Mouse (Mus musculus) brain, embryonic 14.5 days (tissue): ENCODE results near the gene Ccdc9b. TPM values are rescaled to one million over a fixed set of nuclear protein-coding genes. Genes with fewer than 3 reads are reported as not detected.
A peak's percentile ranks its signal among the peaks of the same experiment; 100 is the strongest.

Experiments used
- DNase-seq: peaks from one replicate; pipeline ENCODE4 v3.0.0-alpha.2; 2011; ENCODE audit warnings: low read depth
- CTCF ChIP-seq: fragments of 200-500 bp; IDR thresholded peaks from 2 replicates; pipeline ENCODE4 v1.5.1; 2012; ENCODE audit warnings: inconsistent platforms, mild to moderate bottlenecking, moderate library complexity, borderline replicate concordance; ENCODE audit not compliant: insufficient read depth, insufficient read length; ENCODE audit errors: extremely low read depth
- POLR2A ChIP-seq: fragments of 200-500 bp; IDR thresholded peaks from 2 replicates; pipeline ENCODE4 v1.6.1; 2012; ENCODE audit warnings: mild to moderate bottlenecking, inconsistent platforms, borderline replicate concordance; ENCODE audit not compliant: poor library complexity, insufficient read depth, insufficient read length, severe bottlenecking; ENCODE audit errors: extremely low read depth
- polyA plus RNA-seq: library from polyadenylated mRNA; depleted of rRNA; stranded (reverse); fragments of >200 nt; gene quantifications from 2 replicates; pipeline ENCODE4 v1.2.3, GENCODE M21; 2012; rRNA removed

Ccdc9b gene
- polyA plus RNA-seq, 1 experiment, result 2.3 TPM

DNA sequence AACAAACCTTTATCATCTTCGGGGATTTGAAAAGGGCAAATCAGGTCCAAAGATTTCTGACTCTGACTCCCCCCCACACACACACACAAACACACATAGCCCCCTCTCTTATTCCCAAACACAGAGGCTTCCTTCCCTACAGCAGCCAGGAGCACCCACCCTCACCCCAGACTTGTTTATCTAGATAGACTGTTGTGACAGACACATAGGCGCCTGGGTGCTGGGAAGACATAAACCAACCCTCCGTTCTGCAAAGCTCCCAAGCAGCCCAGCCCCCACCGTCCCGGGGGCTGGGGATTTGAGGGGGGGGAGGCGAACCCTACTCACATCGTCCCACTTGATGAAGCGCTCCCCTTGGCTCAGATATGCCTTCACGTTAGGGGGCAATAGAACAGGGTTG is 34.5 kb downstream of the Ccdc9b start:
- DNase-seq, result no peak
- TF ChIP-seq CTCF (no peak), POLR2A (no peak)

DNA sequence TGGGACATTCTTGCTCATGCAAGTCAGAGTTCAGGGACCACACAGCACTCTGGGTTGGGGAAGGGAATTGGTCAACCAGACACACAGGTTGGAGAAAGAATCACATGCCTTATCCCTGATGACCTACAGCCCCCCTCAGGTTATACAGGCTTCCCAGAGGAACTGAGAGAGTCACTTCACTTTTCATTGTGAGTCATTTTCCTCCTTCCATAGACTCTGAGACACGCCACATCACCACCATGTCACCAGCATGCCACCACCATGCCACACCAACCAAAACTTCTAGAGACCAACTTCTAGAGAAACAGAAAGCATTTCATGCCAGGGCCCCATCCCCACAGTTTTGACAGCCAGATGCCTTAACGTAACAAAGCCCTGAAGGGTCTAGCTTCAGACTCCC is 35.6 kb downstream of the Ccdc9b start:
- TF ChIP-seq CTCF (no peak), POLR2A (no peak)
- no peak for DNase-seq

DNA sequence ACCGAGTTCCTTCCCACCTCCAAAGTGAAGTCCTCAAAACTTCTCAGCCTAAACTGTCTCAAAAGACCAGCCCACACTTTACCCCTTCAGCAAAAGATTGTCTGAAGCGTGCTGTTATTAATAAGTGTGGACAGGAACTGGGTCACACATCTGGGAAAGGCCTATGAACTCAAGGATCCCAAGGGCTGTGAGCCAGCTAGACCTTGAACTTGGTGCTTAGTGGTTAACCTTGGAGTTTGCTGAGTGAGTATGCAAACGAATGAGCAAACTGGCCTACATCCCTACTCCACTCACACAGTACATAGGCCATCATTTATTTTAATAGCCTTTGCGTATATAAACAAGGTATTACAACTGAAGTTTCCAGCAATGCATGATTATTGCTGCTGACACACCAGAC is 37.0 kb downstream of the Ccdc9b start:
- no peak for TF ChIP-seq CTCF
- no peak for TF ChIP-seq POLR2A
- no peak for DNase-seq

DNA sequence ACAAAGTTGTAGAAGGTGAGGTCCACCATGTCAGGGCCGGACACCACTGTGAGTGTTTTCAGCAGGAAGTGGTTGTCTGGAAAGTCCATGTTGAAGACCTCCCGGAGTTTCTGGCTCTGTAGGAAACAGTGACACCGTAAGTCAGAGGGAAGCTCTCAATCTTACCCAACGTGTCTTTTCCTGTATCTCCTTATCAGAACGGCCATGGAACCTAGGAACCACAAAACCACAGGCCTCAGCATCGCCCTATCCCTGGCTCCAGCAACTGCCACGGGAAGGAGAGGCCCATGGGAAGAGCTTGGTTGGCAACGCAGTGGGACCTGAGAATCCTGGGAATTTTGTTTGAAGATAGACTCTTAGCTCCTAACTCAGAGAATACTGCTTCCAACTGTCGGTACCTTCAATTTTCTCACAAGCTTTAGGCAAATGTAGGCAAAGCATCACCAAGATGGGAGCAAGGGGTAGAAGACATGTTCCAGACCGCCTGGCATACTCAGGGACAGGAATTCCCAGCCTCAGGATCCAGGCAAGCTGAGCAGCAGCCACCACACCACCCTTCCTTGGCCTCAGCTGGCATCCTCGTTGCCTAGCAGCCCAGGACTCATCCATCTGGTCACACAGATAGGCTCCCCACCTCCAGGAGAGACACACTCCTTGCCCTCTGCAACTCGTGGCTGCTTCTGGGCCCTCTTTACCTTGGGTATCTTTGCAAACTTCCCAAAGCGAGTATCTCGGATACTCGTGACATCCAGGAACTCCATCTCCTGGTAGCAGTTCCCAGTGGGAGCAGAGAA is 38.6 kb downstream of the Ccdc9b start:
- TF ChIP-seq CTCF, result no peak
- DNase-seq, result no peak

DNA sequence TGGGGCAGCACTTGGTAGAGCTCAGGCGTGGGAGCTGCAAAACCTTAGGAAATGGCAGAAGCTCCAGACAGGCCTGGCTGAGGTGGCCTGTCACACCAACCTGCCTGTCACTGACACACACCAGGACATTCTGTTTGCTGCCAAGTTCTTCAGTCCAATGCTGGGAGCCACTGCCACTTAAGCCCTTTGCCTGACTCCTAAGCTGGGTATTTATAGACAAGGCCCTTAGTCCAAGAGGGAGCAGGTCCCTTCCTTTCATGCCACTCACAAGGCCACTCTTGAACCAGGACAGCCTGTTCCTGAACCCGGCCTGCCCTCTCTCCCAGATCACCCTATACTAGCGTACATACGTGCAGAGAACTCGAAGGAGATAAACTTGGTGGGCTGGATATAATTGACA is 45.8 kb downstream of the Ccdc9b start:
- no peak for DNase-seq
- TF ChIP-seq POLR2A, result no peak
- TF ChIP-seq CTCF, result no peak

DNA sequence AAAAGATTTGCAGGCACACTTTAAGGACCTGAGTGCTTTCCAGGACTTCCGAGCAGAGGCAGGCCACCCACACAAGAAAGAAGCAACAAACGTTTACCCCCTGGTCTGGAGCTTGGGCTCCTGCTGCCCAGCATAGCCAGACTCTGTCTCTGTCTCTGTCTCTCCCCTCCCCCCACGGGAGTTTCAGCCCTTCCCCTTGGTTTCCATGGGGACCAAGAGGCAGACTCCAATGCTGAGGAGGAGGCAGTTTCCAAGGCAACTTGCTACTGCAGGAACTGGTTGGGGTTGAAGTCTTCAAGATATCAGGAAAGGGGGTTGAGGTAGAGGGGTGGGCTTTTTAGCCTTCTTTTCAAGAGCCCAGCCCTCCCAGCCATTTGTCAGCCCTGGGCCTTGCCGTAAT is 48.2 kb downstream of the Ccdc9b start:
- TF ChIP-seq CTCF (no peak), POLR2A (no peak)
- DNase-seq, result peak; percentile 88

DNA sequence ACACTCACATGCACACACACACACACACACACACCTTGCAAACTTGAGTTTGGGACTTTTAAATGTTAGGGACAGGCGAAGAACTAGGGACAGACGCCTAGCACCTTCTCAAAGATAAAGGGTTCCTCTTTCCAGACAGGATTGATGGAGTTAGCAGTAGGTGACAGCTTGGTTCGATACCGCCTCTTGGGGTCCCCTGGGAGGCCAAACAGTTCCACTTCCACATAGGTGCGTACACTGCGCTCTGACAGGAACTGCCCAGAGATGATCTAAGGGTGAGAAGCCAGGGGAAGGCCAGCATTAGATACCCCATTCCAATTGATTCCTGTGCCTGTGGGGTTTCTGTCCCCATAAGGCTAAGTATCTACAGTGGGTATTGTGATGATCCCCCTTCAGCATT is 48.8 kb downstream of the Ccdc9b start:
- no peak for DNase-seq
- TF ChIP-seq POLR2A (no peak), CTCF (no peak)

DNA sequence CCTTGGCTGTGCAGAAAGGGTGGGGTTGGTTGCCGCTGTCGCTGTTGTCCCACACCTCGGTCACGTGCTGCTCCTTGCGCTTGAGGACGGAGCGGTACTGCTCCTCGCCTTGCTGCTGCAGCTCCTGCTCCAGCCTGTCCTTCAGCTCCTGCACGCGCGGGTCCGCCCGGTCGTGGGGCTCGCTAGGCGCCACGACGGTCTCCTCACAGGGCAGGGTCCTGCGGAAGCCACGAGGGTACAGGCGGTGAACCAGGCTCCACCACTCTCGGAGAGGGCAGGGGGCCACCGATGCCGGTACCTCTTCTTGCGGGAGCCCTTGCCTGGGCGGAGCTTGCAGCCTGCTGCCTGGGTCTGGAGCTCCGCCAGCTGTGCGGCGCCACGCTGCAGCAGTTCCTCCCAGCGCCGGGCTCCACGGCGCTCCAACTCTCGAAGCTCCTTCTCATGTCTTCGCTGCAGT is 51.4 kb downstream of the Ccdc9b start:
- peak; percentile 87 for DNase-seq
- no peak for TF ChIP-seq CTCF
- no peak for TF ChIP-seq POLR2A

DNA sequence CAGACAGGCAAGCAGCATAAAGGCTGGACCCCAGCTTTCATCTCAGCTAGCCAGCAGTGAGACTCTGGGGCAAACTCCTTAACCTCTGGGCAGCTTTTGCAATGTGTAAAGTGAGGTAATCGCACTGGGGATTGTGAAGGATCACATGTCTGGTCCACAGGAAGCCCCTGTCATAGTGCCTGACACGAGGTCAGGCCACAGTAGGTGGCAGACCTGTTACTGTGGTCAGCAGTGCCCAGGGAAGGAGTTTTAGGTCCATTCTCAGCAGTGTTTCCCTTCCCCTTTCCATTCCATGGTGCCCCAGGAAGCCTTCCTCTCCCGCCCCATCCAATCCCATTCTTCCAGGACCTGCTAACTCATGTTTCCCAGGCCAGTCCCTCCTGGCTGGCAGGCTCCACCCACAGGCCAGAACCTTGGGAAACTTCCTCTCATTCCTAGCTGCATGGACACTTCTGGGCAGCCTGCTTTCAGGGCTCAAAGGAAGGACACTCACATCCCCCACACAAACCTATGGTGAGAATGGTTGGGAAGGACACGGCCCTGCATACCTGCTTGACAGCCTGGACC is 52.7 kb downstream of the Ccdc9b start:
- TF ChIP-seq CTCF, result no peak
- TF ChIP-seq POLR2A, result no peak

DNA sequence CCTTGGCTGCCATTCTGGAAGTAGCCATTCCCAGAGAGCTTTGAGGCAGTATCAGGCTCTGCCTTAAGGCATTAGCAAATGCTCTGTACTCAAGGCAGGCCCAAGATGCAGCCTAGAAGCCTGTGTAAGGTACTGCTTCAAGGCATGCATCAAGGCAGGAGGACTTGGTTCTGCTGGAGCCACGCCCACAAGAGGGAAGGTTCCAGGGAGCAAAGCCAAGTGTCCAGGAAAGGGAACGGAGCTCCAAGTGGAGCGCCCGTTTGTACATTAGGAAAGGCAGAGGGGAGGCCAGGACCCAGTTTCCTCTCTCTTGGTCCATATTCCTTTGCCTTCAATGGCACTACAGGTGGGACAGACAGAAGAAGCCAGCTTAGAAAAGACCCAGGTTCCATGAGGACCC is 54.0 kb downstream of the Ccdc9b start:
- no peak for DNase-seq
- no peak for TF ChIP-seq POLR2A
- no peak for TF ChIP-seq CTCF

More for the DNA sequence above, 52.7 kb downstream of the Ccdc9b start:
- no peak for DNase-seq

DNA sequence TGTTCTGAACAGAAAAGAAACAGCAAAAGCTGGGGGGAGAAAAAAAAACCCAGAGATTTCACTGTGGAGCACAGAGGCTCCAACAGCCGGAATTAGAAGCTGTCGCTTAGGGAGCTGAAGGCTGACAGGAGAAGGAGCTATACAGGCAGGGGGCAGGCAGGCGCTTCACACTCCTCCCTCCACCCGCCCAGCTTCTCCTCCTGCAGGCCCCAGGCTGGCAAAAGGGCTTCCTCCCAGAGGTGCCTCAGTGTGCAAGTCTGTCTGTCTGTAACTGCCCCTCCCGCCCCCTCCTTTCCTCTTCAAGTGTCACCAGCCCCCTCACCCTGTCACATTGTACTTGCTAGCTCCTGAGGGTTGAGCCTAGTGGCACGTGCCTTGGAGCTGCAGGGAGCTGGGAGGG is 56.0 kb downstream of the Ccdc9b start:
- DNase-seq, result peak; percentile 42
- TF ChIP-seq CTCF (no peak), POLR2A (no peak)

Other genes with a start within 250 kb of the Ccdc9b start
- gene Bmf, start 213.0 kb downstream of the Ccdc9b start, polyA plus RNA-seq, result 10.6 and 13.7 TPM in 2 replicates
- 18.9 and 30.6 TPM in 2 replicates for gene Bub1b, start 164.4 kb downstream of the Ccdc9b start, polyA plus RNA-seq
- 24.9 and 41.3 TPM in 2 replicates for gene Pak6, start 99.4 kb downstream of the Ccdc9b start, polyA plus RNA-seq
- 0.14 and 0.62 TPM in 2 replicates for gene Ankrd63, start 58.7 kb downstream of the Ccdc9b start, polyA plus RNA-seq
- gene Plcb2, start 34.2 kb downstream of the Ccdc9b start, polyA plus RNA-seq, result 0.95 and 1.1 TPM in 2 replicates
- gene Inafm2, start 16.9 kb downstream of the Ccdc9b start, polyA plus RNA-seq, result 11.1 and 11.7 TPM in 2 replicates
- 0.16 TPM in 1 of 2 replicates, not detected in the other for gene Phgr1, start 10.1 kb upstream of the Ccdc9b start, polyA plus RNA-seq
- gene Disp2, start 17.1 kb upstream of the Ccdc9b start, polyA plus RNA-seq, result 75.9 and 108 TPM in 2 replicates
- gene Knstrn, start 51.3 kb upstream of the Ccdc9b start, polyA plus RNA-seq, result 24.4 and 34.1 TPM in 2 replicates
- 57.5 and 60.2 TPM in 2 replicates for gene Ivd, start 99.3 kb upstream of the Ccdc9b start, polyA plus RNA-seq
- gene Bahd1, start 137.7 kb upstream of the Ccdc9b start, polyA plus RNA-seq, result 21.8 and 25.7 TPM in 2 replicates
- gene Chst14, start 163.8 kb upstream of the Ccdc9b start, polyA plus RNA-seq, result 8.4 and 10.7 TPM in 2 replicates